Mouse (Mus musculus): Measurements from ENCODE around the gene Gpatch1.
"Not testable (repeated sequence)": the region's sequence is repeated elsewhere in the genome, so short reads cannot be mapped to it uniquely, and the experiment has no call there.

Gpatch1 gene

GRCm38 (mm10) chr7:35322732-35323420 is 4.6 kb upstream of the Gpatch1 start:
- no peak for DNase-seq (ENCODE audit: low spot score)

DNA sequence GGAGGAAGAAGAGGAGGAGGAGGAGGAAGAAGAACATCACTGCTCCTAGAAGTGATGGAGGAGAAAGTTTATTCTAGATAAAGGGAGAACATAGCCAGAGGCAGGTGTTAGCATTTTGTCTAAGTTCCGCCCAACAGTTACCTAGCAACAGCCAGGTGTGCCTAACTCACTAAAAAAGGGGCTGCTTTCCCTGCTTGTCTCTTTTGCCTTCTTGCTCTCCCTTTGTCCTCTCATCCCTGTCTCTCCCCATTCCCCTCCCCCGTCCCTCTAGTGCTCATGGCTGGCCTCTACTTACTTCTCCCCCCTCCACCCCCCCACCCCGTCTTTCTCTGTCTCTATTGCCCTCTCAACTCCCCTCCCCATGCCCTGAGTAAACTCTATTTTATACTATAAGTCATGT is 3.9 kb upstream of the Gpatch1 start:
- no peak for DNase-seq (ENCODE audit: low spot score)

GRCm38 (mm10) chr7:35319755-35320154 is 1.5 kb upstream of the Gpatch1 start:
- DNase-seq (ENCODE audit: low spot score) = no peak

- DNase-seq (ENCODE audit: low spot score) = not testable (repeated sequence)
Observed at GRCm38 (mm10) chr7:35319221-35319620, 981 bp upstream of the Gpatch1 start.

DNA sequence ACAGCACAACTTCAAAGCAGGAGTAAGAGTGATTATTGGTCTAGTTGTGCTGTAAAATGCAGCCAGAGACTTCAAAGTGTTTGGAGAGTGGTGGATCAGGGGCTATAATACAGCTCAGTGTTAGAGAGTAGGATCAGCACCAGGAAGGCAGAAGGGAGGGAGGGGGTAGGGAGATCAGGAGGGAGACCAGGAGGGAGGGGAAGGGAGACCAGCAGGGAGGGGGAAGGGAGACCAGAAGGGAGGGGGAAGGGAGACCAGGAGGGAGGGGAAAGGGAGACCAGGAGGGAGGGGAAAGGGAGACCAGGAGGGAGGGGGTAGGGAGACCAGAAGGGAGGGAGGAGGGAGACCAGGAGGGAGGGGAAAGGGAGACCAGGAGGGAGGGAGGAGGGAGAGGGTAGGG is 4.1 kb downstream of the Gpatch1 start:
- no peak for DNase-seq (ENCODE audit: low spot score)

DNA sequence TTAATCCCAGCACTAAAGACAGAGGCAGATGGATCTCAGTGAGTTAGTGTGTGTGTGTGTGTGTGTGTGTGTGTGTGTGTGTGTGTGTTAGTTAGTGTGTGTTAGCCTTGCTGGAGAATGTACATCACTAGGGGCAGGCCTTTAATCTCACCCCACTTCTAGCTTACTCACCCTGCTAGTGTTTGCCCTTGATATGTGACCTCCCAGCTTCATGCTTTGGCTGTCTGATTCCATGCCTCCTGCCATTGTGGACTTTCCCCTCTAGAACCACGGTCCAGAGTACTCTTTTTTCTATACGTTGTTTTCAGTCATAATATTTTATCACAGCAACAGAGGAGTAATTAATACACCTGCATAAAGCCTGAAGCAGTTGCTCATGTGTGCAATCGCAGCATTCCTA is 7.0 kb downstream of the Gpatch1 start:
- DNase-seq (ENCODE audit: low spot score) = no peak

DNA sequence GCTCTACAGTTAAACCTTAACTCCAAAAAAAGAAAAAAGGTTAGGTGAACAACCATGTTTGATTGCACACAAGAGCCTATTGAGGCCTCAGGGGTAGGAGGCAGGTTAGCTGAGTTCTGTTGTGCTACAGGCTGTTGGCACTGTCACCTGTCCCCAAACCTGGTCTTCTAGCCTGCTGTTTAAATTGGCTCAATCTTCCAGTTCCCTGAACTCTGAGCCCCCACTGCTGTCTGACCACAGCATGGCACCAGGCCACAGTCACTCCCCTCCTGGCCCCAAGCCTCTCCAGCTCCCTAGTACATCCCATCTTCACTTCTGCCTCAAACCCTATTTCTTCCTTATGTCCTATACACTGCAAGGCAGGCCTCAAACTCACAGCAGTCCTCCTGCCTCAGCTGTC is 17.4 kb downstream of the Gpatch1 start:
- DNase-seq (ENCODE audit: low spot score) = no peak

DNA sequence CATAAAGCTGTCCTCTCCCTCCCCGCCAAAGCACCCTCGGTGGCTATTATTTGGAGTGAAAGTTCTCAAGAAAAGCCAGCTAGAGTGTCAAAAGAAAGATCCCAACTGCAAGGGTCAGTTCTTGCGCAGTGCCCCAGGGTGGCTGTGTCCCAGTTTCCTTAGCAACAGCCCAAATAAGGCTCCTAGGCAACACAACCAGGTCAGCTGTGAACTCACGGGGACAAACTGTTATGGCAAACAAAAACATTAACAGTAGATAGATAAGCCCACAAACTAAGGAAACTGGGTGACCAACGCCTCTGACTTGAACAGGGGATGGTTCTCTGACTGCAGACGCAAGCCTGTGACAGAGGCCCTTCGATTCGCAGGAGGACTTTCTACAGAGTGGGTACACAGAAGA is 18.6 kb downstream of the Gpatch1 start:
- no peak for DNase-seq (ENCODE audit: low spot score)

DNA sequence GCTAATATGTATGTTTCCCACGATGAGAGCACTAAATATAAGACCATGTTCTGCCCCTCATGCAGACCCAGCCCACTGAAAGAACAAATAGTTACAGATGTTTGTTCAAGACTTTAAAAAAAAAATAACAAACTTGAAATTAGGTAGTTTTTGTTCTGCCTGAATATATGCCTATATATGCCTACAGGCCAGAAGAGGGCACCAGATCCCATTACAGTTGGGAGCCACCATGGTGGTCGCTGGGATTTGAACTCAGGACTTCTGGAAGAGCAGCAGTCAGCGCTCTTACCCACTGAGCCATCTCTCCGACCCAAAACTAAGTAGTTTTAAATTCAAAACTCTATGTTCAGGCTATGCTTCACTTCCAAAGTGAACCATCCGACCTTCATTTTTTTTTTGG is 20.4 kb downstream of the Gpatch1 start:
- DNase-seq (ENCODE audit: low spot score) = no peak

DNA sequence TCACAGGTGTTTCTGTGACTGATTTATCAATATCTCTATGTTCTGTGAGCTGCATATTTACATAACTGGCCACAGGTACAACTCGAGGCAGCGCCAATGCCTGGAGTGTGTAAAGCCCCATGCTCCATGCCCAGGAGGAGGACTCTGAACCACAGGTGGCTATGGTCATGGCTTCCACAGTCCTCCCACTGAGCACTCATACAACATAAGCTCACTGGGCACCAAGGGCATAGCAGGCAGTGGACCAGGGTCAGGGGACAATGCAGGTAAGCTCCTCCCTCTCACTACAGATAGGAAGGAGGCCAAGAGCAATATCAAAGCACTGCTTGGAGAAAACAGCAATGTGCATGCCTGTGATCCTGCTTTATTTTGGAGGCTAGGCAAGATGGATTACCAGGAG is 22.6 kb downstream of the Gpatch1 start:
- DNase-seq (ENCODE audit: low spot score) = no peak

DNA sequence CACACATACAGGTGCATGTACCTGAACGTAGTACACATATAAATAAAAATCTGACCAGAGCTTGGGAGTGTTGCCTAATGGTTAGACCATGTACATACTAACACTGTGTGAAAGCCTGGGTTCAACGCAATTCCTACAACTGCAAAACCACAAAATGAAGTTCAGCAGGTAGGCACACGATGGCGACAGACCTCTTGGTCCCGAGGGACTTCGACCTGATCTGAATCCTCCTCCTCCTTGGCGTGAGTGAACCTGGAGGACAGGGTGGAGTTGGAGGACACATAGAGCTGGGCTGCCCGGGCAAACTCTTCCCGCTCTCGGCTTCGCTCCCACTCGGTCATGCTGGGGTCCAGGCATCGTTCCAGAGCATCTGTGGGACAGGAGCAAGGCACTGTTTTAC is 24.8 kb downstream of the Gpatch1 start:
- DNase-seq (ENCODE audit: low spot score) = no peak

- no peak for DNase-seq (ENCODE audit: low spot score)
Observed at GRCm38 (mm10) chr7:35278933-35279332, 39.3 kb downstream of the Gpatch1 start.

- DNase-seq (ENCODE audit: low spot score) = no peak
Observed at GRCm38 (mm10) chr7:35277433-35277832, 40.8 kb downstream of the Gpatch1 start.

GRCm38 (mm10) chr7:35269443-35270024 is 48.7 kb downstream of the Gpatch1 start:
- DNase-seq (ENCODE audit: low spot score) = no peak

DNA sequence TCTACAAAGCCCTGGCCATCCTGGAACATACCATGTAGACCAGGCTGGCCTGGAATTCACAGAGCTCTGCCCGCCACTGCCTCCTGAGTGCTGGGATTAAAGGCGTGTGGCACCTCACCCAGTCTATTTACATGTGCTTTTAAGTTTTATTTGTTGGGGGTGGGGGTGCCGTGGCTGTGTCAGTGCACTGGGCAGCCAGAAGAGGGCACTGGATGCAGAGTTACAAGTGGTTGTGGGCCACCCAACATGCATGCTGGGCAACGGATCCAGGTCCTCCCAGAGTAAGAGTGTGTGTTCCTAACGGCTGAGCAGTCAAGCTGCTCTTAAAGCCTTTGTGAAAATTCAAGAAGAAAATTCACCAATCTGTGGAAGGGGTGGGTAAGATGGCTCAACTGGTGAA is 50.4 kb downstream of the Gpatch1 start:
- DNase-seq (ENCODE audit: low spot score) = no peak

DNA sequence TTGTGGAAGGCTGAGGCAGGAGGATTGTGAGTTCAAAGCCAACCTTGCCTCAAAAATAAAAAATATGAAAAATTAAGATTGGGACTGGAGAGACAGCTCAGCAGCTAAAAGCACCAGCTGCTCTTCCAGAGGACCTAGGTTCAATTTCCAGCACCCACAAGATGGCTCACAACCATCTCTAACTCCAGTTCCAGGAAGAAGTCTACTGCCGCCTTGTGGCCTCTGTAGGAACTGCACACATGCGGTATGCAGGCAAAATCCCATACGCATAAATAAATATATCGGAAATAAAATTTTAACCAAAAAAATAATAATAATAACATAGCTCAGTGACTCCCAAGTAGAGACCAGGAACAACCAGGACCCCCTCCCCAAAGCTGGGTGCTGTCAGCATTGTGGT is 51.6 kb downstream of the Gpatch1 start:
- no peak for DNase-seq (ENCODE audit: low spot score)

GRCm38 (mm10) chr7:35264746-35265145 is 53.5 kb downstream of the Gpatch1 start:
- no peak for DNase-seq (ENCODE audit: low spot score)

DNA sequence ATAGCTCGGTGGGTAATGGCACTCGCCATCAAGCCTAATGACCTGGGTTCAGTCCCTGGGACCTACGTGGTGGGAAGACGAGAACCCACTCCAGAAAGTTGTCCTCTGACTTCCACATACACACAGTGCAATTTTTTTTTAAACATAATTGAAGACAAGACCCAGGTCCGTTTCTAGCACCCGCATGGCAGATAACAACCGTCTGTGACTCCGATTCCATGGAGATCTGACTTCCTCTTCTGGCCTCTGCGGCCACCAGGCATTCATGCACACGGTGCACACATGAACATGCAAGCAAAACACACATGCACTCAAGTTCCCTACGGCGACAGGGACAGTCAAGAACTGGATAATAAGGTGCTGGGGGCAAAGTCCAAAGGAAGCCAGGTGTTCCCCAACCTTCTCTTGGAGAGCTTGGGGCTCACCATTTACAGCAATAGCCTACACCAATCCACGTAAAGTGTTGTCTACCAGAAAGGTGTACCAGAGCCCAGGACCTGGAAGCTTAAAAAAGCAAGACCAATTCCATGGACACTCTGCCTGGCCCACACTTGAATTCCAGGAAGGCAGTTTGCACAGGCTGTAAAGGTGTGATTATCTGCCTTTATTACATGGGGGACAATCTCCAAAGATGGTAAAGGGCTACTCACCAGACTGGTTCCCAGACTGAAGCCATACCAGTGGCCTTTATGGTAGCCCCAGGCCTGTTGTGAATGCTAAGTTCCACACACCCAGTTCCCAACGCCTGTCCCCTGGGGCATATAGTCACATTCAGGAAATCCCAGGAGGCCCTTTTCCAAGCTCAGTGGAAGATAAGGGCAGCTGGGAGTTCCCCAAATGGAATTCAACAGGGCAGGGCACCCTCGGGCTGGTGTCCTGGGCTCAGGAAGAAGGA is 54.4 kb downstream of the Gpatch1 start:
- no peak for DNase-seq (ENCODE audit: low spot score)

- DNase-seq (ENCODE audit: low spot score) = no peak
Observed at GRCm38 (mm10) chr7:35259384-35259783, 58.9 kb downstream of the Gpatch1 start.

GRCm38 (mm10) chr7:35258294-35258693 is 59.9 kb downstream of the Gpatch1 start:
- no peak for DNase-seq (ENCODE audit: low spot score)

GRCm38 (mm10) chr7:35252041-35252558 is 66.1 kb downstream of the Gpatch1 start:
- no peak for DNase-seq (ENCODE audit: low spot score)

- DNase-seq (ENCODE audit: low spot score) = not testable (repeated sequence)
Observed at GRCm38 (mm10) chr7:35237935-35238334, 80.3 kb downstream of the Gpatch1 start.

GRCm38 (mm10) chr7:35235308-35235707 is 82.9 kb downstream of the Gpatch1 start:
- DNase-seq (ENCODE audit: low spot score) = peak; percentile 13
